Mouse (Mus musculus) urinary bladder, postnatal 14 days (tissue): ENCODE measurements around the gene Gm7075.
A peak's percentile ranks its signal among the peaks of the same experiment; 100 is the strongest.
"Not testable (repeated sequence)": the region's sequence is repeated elsewhere in the genome, so short reads cannot be mapped to it uniquely, and the experiment has no call there.

Experiments used
- DNase-seq: peaks from one replicate; pipeline ENCODE4 v3.0.0; 2021; ENCODE audit warnings: low spot score

The Gm7075 gene

GRCm38 (mm10) chr10:63421739-63422735 lies at the start of gene Gm7075:
Gm7075 (minus strand) TSS chr10:63421789.
- DNase-seq = peak; percentile 35

DNA sequence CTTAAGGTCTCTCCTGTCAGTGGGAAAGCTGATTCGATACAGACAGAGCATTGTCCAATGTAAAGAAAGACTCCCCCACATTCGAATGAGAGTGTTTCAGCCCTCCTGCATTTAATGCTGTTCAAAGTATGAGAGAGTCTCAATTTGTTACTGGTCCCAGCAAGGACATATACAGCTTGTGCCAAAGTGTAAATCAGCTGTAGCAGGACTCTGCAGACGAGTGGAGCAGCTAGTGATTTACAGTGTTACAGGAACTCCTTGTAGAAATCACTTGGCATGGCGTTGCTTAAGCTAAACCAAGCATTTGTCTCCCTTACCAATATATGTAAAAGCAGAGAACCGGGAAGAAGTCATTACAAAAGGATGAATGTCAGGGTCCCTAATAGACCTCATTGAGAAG lies 39.3 kb upstream of the Gm7075 start:
- DNase-seq = no peak

DNA sequence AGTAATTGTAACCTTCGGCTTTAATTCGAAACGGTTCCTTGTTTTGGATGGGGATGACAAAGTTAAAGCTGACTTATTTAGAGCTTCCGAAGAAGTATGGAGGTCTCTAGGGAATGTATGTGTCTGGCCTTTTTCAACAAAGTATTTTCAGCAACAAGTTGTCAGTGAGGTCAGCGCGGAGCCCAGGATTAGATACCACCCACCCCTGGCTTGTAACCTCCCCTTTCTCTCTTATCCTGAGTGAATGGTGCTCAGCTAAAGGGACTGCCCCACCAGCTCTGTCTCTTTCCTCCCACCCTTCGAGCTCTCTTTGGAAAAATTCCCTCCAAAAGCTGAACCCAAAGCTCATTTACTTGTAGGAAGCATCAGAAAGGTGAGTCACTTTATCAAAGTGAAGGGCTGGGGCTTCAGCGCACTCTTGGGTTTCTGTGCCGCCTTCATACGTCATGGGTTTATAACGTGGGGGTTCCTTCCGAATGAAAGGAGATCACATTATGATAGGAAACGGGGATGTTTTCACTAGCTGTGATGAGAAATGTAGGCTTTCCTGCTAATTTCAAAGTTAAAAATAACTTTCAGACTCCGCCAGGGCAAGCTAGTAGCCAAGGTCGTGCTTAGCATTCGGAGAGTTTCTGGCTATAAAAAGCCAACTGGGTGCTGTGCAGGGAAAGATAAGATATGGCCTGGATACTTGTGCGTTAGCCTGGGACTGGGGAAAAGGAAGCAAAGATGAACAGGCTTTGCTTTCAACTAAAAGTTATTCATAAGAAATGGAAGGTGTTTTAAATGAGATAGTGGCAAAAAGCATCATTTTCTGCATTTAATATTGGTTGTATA lies 35.9 kb upstream of the Gm7075 start:
- DNase-seq = no peak

DNA sequence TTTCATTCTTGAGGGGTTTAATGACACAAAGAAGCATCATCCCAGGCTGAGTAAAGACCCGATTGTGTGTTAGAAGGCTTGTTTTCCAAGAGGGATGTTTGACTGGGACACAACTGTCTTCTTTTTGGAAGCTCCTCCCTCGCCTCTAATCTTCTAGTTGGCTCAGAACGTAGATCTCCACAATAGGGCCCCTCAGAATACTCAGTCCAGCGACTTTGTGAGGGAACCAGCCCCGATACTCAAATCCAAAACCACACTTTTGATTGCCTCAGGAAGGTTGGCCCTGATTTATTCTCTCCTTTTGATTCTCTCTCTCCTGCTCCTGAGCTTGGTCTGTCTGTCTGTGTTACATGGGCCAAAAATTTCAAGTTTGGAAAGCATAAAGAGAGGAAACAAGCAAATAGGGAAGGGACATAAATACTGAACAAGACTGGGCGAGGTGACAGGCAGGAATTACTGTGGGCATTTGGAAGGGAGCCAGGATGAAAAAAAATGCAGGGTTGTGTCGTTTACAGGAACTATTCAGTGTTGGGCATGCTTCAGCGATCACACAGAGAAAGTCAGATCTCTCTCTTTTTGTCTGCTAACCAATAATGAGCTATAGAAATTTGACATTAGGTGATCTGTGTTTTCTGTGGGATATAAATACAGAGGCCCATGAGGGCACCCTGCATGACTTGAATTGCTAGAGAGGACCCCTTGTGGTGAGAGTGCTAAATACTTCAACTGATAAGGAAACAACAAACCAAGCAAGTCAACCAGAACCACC lies 33.7 kb upstream of the Gm7075 start:
- peak; percentile 29 for DNase-seq

DNA sequence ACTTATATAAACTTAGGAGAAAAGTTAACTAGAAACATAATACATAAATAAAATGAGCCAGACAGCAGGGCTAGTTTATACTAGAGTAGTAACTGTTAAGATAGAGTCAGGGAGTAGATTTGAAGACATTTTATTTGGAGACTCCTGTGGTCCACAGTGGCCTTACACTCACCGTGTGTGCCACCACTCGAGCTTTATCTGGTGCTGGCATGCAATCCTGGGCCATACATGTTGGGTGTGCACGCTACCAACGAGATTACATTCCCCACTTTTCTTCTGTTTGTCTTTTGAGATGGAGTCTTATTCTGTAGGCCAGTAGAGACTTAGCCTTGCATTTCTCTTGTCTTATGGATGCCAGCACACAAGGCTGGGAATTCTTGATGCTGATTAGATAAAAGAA lies 32.3 kb upstream of the Gm7075 start:
- DNase-seq = no peak

DNA sequence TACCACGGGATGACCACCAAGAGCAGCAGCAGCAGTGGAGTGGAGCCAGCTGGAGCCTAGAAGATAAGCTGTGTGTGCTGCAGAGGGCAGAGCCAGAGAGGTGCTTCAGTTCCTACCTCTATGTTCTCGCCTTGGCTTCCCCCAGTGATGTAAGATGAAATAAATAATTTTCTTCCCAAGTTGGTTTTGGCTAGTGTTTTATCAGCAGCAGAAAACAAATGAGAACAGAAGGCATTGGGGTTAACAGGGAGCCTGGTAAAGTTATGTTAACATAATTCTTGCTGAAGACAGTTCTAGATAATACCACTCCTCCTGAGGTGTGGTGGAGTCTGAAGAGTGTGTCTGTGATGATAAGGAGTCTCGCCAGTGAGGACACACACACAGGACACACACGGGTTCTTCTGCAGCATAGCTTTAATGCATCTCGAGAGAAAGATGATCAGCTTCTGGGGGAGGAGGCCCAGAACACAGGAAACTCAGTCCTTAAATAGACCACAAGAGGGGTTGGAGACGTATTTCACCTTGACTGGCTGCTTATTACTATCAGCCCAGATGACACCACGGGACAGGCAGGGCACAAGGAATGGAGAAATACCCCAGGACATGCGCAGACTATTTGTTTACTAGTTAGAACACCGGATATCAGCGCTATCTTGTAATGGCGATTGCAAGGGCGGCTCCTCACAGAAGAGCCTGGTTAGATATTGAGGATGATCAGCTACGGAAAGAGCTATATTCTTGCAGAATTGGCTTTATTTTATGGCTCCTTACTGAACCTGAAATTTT lies 23.2 kb upstream of the Gm7075 start:
- not testable (repeated sequence) for DNase-seq

GRCm38 (mm10) chr10:63439694-63440228 lies 18.2 kb upstream of the Gm7075 start:
- no peak for DNase-seq

GRCm38 (mm10) chr10:63438736-63439262 lies 17.2 kb upstream of the Gm7075 start:
- no peak for DNase-seq

GRCm38 (mm10) chr10:63432887-63433286 lies 11.3 kb upstream of the Gm7075 start:
- DNase-seq = no peak

DNA sequence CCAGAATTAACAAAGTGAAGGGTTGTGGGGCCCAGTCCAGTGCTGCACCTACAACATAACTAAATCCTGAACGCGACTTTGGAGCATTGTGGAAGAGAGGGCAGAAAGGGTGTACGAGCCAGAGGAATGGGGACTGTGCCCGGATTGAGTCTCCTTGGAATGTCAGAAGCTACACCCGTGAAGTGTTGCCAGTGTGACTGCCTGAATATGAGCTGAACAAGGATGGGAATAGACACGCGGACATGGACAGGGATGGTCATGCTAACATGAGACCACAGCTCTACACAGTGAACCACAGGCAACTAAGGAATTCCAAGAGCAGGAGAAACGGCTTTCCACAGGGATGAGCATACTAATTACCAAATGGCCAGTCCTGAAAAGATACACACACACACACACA lies 10.5 kb upstream of the Gm7075 start:
- no peak for DNase-seq

- DNase-seq = no peak
Measured at GRCm38 (mm10) chr10:63431221-63431736, 9.7 kb upstream of the Gm7075 start.

GRCm38 (mm10) chr10:63429785-63430305 lies 8.3 kb upstream of the Gm7075 start, which contains the start of gene Ctnna3:
Ctnna3 (plus strand) TSS chr10:63430098.
- DNase-seq = peak; percentile 89

GRCm38 (mm10) chr10:63429380-63429779 lies 7.8 kb upstream of the Gm7075 start:
- peak; percentile 98 for DNase-seq

GRCm38 (mm10) chr10:63429023-63429340 lies 7.4 kb upstream of the Gm7075 start:
- no peak for DNase-seq

DNA sequence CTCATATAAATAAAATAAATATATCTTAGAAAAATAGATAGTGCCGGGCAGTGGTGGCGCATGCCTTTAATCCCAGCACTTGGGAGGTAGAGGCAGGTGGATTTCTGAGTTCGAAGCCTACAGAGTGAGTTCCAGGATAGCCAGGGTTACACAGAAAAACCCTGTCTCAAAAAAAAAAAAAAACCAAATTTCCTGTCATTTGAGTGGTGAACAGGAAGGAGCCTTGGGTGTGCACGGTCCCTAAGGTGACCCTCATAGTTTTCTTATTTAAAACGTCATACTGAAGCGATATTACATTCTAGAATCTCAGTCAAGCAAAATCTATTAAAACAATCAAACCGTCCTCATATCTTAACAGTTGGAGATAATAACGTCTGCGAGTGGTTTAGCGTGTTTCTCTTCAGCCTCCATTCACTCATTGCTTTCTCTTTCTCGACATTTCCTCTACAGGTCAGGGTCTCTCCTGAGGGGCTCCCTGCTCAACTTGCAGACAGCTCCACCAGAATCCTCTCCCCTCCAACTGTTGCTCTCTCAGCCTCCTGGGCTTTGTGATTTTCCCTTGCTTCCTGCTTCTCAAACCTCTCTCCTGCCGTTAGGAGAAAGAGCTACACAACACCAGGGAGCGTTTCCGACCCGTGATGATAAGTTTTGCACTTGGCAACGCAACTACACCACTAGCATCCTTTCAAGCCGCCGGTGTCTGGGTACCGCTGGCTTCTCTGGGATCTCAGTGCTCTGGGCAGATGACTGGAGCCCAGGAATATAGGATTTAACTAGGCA lies 6.8 kb upstream of the Gm7075 start:
- peak; percentile 24 for DNase-seq

- DNase-seq = no peak
Measured at GRCm38 (mm10) chr10:63427146-63427545, 5.6 kb upstream of the Gm7075 start.

- peak; percentile 20 for DNase-seq
Measured at GRCm38 (mm10) chr10:63424475-63424814, 2.9 kb upstream of the Gm7075 start.

GRCm38 (mm10) chr10:63423591-63424474 lies 2.2 kb upstream of the Gm7075 start:
- no peak for DNase-seq

DNA sequence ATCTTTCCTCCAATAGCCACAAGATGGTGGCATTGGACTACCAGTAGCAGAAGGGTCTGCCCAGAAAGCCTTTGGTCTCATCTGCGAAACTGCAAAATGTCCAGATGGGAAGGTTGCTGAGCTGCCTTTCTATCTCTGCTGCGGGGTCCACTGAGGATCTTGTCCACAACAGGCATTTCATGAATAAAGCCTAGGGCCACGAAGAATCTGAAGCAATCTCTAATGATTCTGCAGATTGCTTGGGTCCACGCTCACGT lies 1.1 kb upstream of the Gm7075 start:
- DNase-seq = no peak
